Comparison of ENCODE assay signal across 23 mouse cellular contexts in the genomic region with DNA sequence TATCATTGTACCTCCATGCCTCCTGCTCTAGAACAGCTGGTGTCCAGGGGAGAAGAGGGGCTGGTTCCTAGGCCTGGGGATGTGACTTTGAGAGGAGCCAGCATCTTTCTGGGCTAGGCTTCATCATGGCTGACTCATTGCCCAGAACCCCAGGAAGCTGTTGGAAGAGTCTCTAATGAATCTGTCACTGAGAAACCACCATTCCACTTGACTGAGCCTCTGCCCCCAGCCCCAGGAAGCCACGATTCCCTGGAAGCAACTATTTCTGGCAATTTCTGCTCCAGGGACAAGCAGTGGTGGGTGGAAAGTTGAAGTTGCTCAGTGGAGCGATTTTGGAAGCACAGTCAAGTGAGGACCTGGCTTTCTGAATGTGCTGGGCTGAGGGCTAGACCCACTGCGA. TPM values are rescaled to one million over a fixed set of nuclear protein-coding genes. Genes with fewer than 3 reads are reported as not detected.
DNase-seq lines count a peak whose midpoint lies in the region; ATAC-seq and TF ChIP-seq lines count a peak whose summit lies in the region.
"Had no signal": no experiment of that assay in that cellular context is flagged by ENCODE, and none has a peak within 500 bp of the region (broad histone marks: within the 10 kb centered on the region; RNA-seq: fewer than 3 reads in every experiment).

No protein-coding gene starts in this region.

- H3K9ac ChIP-seq in kidney, embryonic 16.5 days (replicated peaks; ENCODE audit: low read length) = no peak overlapping the region
- H3K9ac ChIP-seq: forebrain, embryonic 13.5 days; hindbrain, embryonic 13.5 days; intestine, embryonic 15.5 days had no signal

- H3K4me1 ChIP-seq in olfactory bulb, adult 2 months (ENCODE audit: control insufficient read depth, insufficient read depth, low read length) = peaks cover 76% of the 10 kb centered on the region
- no peaks in the 10 kb centered on the region for H3K4me1 ChIP-seq in kidney, embryonic 16.5 days (ENCODE audit: insufficient read depth, low read length)
- H3K4me1 ChIP-seq: embryonic facial prominence, embryonic 10.5 days; forebrain, embryonic 13.5 days; intestine, embryonic 15.5 days had no signal

- ATAC-seq in kidney, embryonic 16.5 days (ENCODE audit: low FRiP score, low TSS enrichment) = no peak
- ATAC-seq: activated CD4-positive, CD25-positive, alpha-beta regulatory T cell, adult 4 months; CD4-positive, CD25-positive, alpha-beta regulatory T cell, adult 4 months; forebrain, embryonic 13.5 days; intestine, embryonic 15.5 days had no signal

- peak overlapping the region; percentile 59; the same call in 1 of the 2 replicates for H3K27ac ChIP-seq in layer of hippocampus, adult 2 months
- H3K27ac ChIP-seq in olfactory bulb, adult 2 months (ENCODE audit: insufficient read depth, low read depth, low read length) = peak overlapping the region; percentile 74
- H3K27ac ChIP-seq in kidney, embryonic 16.5 days (ENCODE audit: low read length) = no peak overlapping the region
- H3K27ac ChIP-seq: embryonic facial prominence, embryonic 10.5 days; forebrain, embryonic 13.5 days; heart, embryonic 10.5 days; hindbrain, embryonic 13.5 days; intestine, embryonic 15.5 days had no signal

- no peak overlapping the region for H3K4me2 ChIP-seq in kidney, embryonic 16.5 days (replicated peaks; ENCODE audit: low read depth, low read length)
- H3K4me2 ChIP-seq: forebrain, embryonic 13.5 days; hindbrain, embryonic 13.5 days; intestine, embryonic 15.5 days had no signal

- H3K9me3 ChIP-seq in kidney, embryonic 16.5 days (ENCODE audit: low read length) = no peaks in the 10 kb centered on the region
- H3K9me3 ChIP-seq: embryonic facial prominence, embryonic 10.5 days; forebrain, embryonic 13.5 days; G1E; heart, embryonic 10.5 days; hindbrain, embryonic 13.5 days; intestine, embryonic 15.5 days had no signal

- H3K4me3 ChIP-seq in layer of hippocampus, adult 2 months = no peak overlapping the region
- H3K4me3 ChIP-seq in olfactory bulb, adult 2 months (ENCODE audit: insufficient read depth, low read depth, low read length) = no peak overlapping the region
- no peak overlapping the region for H3K4me3 ChIP-seq in kidney, embryonic 16.5 days (ENCODE audit: low read length)
- H3K4me3 ChIP-seq: embryonic facial prominence, embryonic 10.5 days; forebrain, embryonic 13.5 days; heart, embryonic 10.5 days; hindbrain, embryonic 13.5 days; intestine, embryonic 15.5 days had no signal

- TF ChIP-seq POLR2A in olfactory bulb, adult 2 months (IDR thresholded peaks at IDR 0.05; ENCODE audit: insufficient read depth, low read depth, low read length) = no peak

- no peak for TF ChIP-seq CTCF in layer of hippocampus, adult 2 months (conservative IDR thresholded peaks at IDR 0.05)
- TF ChIP-seq CTCF in olfactory bulb, adult 2 months (IDR thresholded peaks at IDR 0.05; ENCODE audit: insufficient read depth, low read depth, low read length) = no peak

- DNase-seq in cerebellum, postnatal 10 days = peak; percentile 79 to 85
- no peak for DNase-seq in cerebellum, adult 11 months
- DNase-seq in layer of hippocampus, adult 2 months (ENCODE audit: low spot score in 2 of 2) = no peak
- DNase-seq in layer of hippocampus, adult 18-20 months (ENCODE audit: low spot score in 2 of 2) = no peak
- DNase-seq in Muller cell, postnatal 12 days (ENCODE audit: inconsistent ontology term) = peak; percentile 93
- DNase-seq: adrenal gland, postnatal 14 days; B cell, adult 2 months; cerebellum, adult 8-10 months; cerebellum, postnatal 36 days; gastrocnemius, postnatal 10 days; heart, adult 18-20 months; heart, postnatal 10 days; heart, postnatal 4 days had no signal

- no peaks in the 10 kb centered on the region for H3K36me3 ChIP-seq in kidney, embryonic 16.5 days (ENCODE audit: insufficient read depth, low read length)
- H3K36me3 ChIP-seq: embryonic facial prominence, embryonic 10.5 days; G1E; heart, embryonic 10.5 days; hindbrain, embryonic 13.5 days; intestine, embryonic 15.5 days had no signal

- H3K27me3 ChIP-seq in kidney, embryonic 16.5 days (ENCODE audit: insufficient read depth, low read length) = no peaks in the 10 kb centered on the region
- H3K27me3 ChIP-seq: forebrain, embryonic 13.5 days; hindbrain, embryonic 13.5 days; intestine, embryonic 15.5 days had no signal

- WGBS in olfactory bulb, adult 2 months = 11% methylated on average over 3 of the region's 3 CpGs
- 51% methylated on average over 3 of the region's 3 CpGs for WGBS in kidney, embryonic 16.5 days

RNA-seq across cellular contexts. Expression of gene Fam83d, which starts 37.0 kb away (rescaled TPM):
- 1 to 10 TPM; 4.7 to 6.0 TPM for total RNA-seq in layer of hippocampus, adult 2 months (2021)
- total RNA-seq in layer of hippocampus, adult 18-20 months (2021) = 1 to 10 TPM; 4.6 to 4.7 TPM
- polyA plus RNA-seq in olfactory bulb, adult 2 months (2012; ENCODE audit: insufficient read depth, insufficient read length, low replicate concordance, missing spikeins) = not detected in 2 replicates
- polyA plus RNA-seq in kidney, embryonic 16.5 days (2015; fragmentation: Nextera tagmentation; extraction: Ambion mirVana) = 55.1 and 56.3 TPM in 2 replicates

Comparison
In these comparisons a context has a peak if more than half of its experiments do, and no peak if none do; other contexts are left out.
1. DNase-seq: peak in cerebellum, postnatal 10 days (2 of 2) and Muller cell, postnatal 12 days (single experiment); none in cerebellum, adult 11 months (single experiment), layer of hippocampus, adult 2 months (0 of 2) and layer of hippocampus, adult 18-20 months (0 of 2).